Mouse (Mus musculus) lung, embryonic 15.5 days (tissue): ENCODE data around the gene Zc3h4. TPM values are rescaled to one million over a fixed set of nuclear protein-coding genes. Genes with fewer than 3 reads are reported as not detected.
A peak's percentile ranks its signal among the peaks of the same experiment; 100 is the strongest.

ENCODE experiments used
- ATAC-seq: fragments of 200-750 bp; cut with Nextera tagmentation; 2 replicates; pipeline ENCODE4 v1.8.0; 2017; ENCODE audit warnings: moderate number of reproducible peaks, borderline replicate concordance; ENCODE audit not compliant: low FRiP score, low TSS enrichment; ENCODE audit errors: extremely low read depth
- H3K27ac ChIP-seq: fragments of 300-500 bp; sonication (generic); 2 replicates; pipeline ENCODE4 v1.5.1; 2015; ENCODE audit warnings: moderate library complexity, mild to moderate bottlenecking, inconsistent platforms
- H3K27me3 ChIP-seq: fragments of 300-500 bp; sonication (generic); 2 replicates; pipeline ENCODE4 v1.6.1; 2015; ENCODE audit warnings: inconsistent platforms
- H3K36me3 ChIP-seq: fragments of 300-500 bp; sonication (generic); 2 replicates; pipeline ENCODE4 v1.6.1; 2015; ENCODE audit warnings: inconsistent platforms
- H3K4me1 ChIP-seq: fragments of 300-500 bp; sonication (generic); 2 replicates; pipeline ENCODE4 v1.6.1; 2015; ENCODE audit warnings: inconsistent platforms
- H3K4me2 ChIP-seq: fragments of 300-500 bp; sonication (generic); 2 replicates; pipeline ENCODE4 v1.6.1; 2015; ENCODE audit warnings: inconsistent platforms, mild to moderate bottlenecking, moderate library complexity
- H3K4me3 ChIP-seq: fragments of 300-500 bp; sonication (generic); 2 replicates; pipeline ENCODE4 v1.5.1; 2015; ENCODE audit warnings: mild to moderate bottlenecking, inconsistent platforms
- H3K9ac ChIP-seq: fragments of 300-500 bp; sonication (generic); 2 replicates; pipeline ENCODE4 v1.6.1; 2015; ENCODE audit warnings: inconsistent platforms
- H3K9me3 ChIP-seq: fragments of 300-500 bp; sonication (generic); 2 replicates; pipeline ENCODE4 v1.6.1; 2016; ENCODE audit warnings: inconsistent platforms
- WGBS: fragments of 180-500 bp; shearing (Covaris S2); methylation state at CpG from one replicate; pipeline ENCODE4 v1.1.7; 2015; 5-methylcytosine and 5-hydroxymethylcytosine counted together
- polyA plus RNA-seq: library from polyadenylated mRNA; unstranded; fragments of >200 nt; fragmentation: Nextera tagmentation; extraction: Ambion mirVana; gene quantifications from 2 replicates; pipeline ENCODE4 v1.2.1, GENCODE M21; 2015

Gene Zc3h4
- polyA plus RNA-seq, 1 experiment from 2014 or later: 18.4 TPM

DNA sequence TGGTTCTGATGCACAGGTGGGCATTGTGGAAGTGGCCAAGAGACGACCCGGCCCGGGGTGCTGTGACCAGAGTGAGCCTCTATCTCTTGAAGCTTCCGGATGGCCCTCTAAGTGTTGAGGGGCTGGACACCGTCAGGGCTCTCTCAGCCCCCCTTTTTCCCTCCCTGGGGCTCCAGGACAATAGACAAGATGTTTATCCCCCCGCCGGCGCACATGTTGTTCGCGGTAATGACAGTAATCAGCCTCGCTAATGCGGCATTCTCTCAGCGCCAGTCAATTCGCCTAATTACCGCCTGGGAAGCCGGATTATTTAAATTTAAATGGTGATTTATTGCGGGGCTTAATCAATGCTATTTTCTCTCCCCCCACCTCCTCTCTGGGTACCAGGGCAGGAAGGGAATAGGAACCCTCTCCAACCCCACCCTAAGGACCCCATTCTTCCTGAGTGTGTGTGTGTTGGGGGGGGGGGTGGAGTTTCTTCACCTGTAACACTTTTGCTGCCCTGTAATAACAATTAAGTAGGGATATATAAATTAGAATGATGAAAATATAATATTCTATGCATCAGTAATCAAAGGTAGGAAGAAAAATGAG, 71.5 kb downstream of the Zc3h4 start:
- no peak for ATAC-seq
- no peak overlapping the region for H3K4me3 ChIP-seq
- H3K9ac ChIP-seq: no peak overlapping the region
- H3K4me2 ChIP-seq: no peak overlapping the region
- no peaks in the 10 kb centered on the region for H3K9me3 ChIP-seq
- peaks cover 90% of the 10 kb centered on the region for H3K27me3 ChIP-seq
- WGBS: 19% methylated on average over 17 of the region's 17 CpGs
- no peak overlapping the region for H3K27ac ChIP-seq
- peaks cover 17% of the 10 kb centered on the region for H3K4me1 ChIP-seq
- no peaks in the 10 kb centered on the region for H3K36me3 ChIP-seq

DNA sequence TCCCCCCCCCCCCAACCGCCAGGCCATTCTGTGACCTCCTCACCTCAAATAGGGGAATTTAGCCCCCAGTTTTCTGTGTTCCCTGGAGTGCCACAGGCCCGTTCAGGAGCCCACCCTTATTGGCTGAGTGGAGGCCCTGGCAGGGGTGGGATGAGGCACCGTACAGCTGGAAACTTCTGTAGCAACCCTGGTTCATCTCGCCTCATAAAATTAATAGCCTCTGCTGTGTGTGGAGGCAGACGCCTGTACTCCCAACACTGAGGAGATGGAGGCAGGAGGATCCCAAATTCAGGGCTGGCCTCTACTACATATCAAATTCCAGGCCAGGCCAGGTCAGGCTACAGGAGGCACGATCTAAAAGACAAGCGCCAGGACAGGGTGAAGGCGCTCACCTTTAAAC, 73.1 kb downstream of the Zc3h4 start:
- no peaks in the 10 kb centered on the region for H3K36me3 ChIP-seq
- ATAC-seq: no peak
- no peak overlapping the region for H3K4me3 ChIP-seq
- peaks cover 88% of the 10 kb centered on the region for H3K27me3 ChIP-seq
- H3K9ac ChIP-seq: no peak overlapping the region
- no peak overlapping the region for H3K27ac ChIP-seq
- no peak overlapping the region for H3K4me2 ChIP-seq
- H3K4me1 ChIP-seq: peaks cover 17% of the 10 kb centered on the region
- H3K9me3 ChIP-seq: no peaks in the 10 kb centered on the region
- 54% methylated on average over 8 of the region's 8 CpGs for WGBS

DNA sequence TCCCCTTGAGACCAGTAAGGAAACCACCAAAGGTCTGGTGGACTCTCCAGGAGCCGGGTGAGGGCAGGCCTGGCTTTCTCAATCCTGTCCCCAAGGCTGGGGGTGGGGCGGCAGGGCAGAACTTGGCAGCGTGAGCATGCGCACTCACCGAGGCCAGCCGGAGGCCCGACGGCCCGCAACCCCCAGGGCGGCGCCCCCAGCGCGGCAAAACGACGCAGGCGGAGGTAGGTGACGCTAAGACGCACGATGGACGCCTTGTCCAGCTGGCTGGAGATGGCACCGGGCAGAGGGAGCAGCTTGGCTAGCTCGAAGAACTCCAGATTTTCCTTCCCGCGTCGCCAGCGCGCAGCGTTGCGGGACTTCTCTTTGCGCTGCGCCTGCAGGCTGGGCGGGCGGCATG, 73.7 kb downstream of the Zc3h4 start:
- no peak overlapping the region for H3K9ac ChIP-seq

DNA sequence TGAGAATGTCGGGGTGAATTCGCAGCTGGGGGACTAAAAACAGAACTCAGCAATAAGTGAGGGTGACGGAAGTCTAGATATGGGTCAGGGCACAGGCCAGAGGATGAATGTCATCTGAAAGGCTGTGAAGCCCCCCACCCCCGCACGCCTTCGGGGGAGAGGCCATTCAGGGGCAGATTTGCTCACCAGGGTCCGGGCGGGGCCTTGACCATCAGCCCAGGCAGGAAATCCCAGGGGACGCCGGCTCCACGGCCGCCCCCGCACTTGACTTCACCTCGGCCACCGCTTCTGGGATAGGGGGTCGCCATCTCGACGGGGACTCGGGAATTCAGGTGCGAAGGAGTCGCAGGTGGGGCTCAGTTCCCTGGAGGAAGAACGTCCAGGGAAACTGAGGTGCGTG, 74.6 kb downstream of the Zc3h4 start:
- no peak for ATAC-seq
- H3K27me3 ChIP-seq: peaks cover 74% of the 10 kb centered on the region
- peak overlapping the region; percentile 14; the same call in 1 of the 2 replicates for H3K4me3 ChIP-seq
- H3K36me3 ChIP-seq: no peaks in the 10 kb centered on the region
- H3K4me1 ChIP-seq: peaks cover 17% of the 10 kb centered on the region
- WGBS: 3% methylated on average over 23 of the region's 23 CpGs
- H3K9me3 ChIP-seq: no peaks in the 10 kb centered on the region
- peak overlapping the region; percentile 56; the same call in 1 of the 2 replicates for H3K4me2 ChIP-seq
- no peak overlapping the region for H3K27ac ChIP-seq
- no peak overlapping the region for H3K9ac ChIP-seq

More for the DNA sequence above, 73.7 kb downstream of the Zc3h4 start:
- ATAC-seq: no peak
- peaks cover 82% of the 10 kb centered on the region for H3K27me3 ChIP-seq
- H3K36me3 ChIP-seq: no peaks in the 10 kb centered on the region
- peaks cover 17% of the 10 kb centered on the region for H3K4me1 ChIP-seq
- no peak overlapping the region for H3K27ac ChIP-seq
- WGBS: 5% methylated on average over 33 of the region's 33 CpGs
- peak overlapping the region; percentile 19; the same call in 1 of the 2 replicates for H3K4me3 ChIP-seq
- no peaks in the 10 kb centered on the region for H3K9me3 ChIP-seq
- H3K4me2 ChIP-seq: peak overlapping the region; percentile 34

DNA sequence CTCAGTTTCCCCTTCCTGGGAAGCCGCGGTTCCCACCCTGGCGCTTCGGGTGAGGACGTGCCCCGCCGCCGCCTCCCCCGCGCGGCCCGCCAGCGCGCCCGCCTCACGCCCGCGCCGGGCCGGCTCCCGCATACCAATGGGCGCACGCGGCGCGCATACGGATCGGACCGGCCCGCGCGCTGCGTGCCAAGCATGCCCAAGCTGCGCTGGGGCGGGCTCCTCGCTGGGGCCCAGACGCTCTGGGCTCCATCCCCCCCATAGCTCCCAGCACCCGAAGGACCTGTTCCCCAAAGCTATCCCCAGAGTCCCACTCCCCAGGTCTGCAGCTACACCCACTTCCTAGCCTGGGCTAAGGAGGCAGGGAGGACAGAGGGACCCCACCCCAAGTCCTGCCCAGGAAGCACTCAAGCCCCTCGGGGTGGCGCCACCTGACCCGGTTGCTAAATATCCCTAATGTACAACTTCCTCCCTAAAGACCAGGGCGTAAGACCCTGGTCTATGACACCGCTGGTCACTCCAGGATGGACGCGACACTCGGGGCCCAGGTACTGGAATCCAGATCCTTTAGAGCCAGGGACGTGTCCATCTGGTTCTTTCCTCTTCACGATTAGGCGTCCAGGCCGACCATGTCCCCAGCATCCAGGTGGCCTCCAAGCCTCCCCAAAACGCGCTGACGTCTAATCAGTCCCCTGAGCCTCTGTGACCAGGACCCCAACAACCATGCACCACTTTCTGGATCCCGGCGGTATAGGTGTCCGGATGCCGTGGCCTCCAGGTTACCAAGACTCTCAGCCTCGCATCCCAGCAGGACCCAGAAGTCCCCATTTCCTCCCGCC, 75.3 kb downstream of the Zc3h4 start:
- H3K4me1 ChIP-seq: peaks cover 17% of the 10 kb centered on the region
- peaks cover 68% of the 10 kb centered on the region for H3K27me3 ChIP-seq
- H3K27ac ChIP-seq: no peak overlapping the region
- peak overlapping the region; percentile 32 for H3K4me3 ChIP-seq
- ATAC-seq: 0 out of 2 replicates have a peak, but pooled peaks have one; percentile 6
- H3K4me2 ChIP-seq: peak overlapping the region; percentile 56
- H3K9me3 ChIP-seq: no peaks in the 10 kb centered on the region
- no peaks in the 10 kb centered on the region for H3K36me3 ChIP-seq
- H3K9ac ChIP-seq: no peak overlapping the region
- 2% methylated on average over 57 of the region's 59 CpGs for WGBS

DNA sequence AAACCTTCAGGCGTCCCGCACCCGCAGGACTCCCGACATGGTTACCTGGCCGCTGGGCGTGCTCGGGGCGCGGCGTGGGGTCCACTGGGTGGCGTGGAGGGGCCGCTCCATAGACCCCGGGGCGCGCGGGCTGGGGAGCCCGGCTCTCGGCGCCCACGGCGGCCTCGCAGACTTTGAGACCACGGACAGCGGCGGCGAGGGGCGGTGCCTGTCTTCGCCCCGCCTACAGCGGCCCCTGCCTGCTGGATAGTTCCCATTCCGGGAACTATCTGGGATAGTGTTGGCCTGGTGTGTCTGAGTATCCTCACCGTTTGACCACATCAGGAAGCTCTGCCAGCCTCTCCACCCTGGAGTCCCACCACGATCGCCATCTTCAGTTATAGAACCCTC, 75.9 kb downstream of the Zc3h4 start:
- peaks cover 61% of the 10 kb centered on the region for H3K27me3 ChIP-seq
- H3K9me3 ChIP-seq: no peaks in the 10 kb centered on the region
- H3K9ac ChIP-seq: no peak overlapping the region
- WGBS: 3% methylated on average over 15 of the region's 34 CpGs
- H3K4me3 ChIP-seq: peak overlapping the region; percentile 32
- H3K4me1 ChIP-seq: peaks cover 17% of the 10 kb centered on the region
- no peak overlapping the region for H3K27ac ChIP-seq
- 0 out of 2 replicates have a peak, but pooled peaks have one; percentile 27 for ATAC-seq
- H3K36me3 ChIP-seq: no peaks in the 10 kb centered on the region
- peak overlapping the region; percentile 56 for H3K4me2 ChIP-seq

DNA sequence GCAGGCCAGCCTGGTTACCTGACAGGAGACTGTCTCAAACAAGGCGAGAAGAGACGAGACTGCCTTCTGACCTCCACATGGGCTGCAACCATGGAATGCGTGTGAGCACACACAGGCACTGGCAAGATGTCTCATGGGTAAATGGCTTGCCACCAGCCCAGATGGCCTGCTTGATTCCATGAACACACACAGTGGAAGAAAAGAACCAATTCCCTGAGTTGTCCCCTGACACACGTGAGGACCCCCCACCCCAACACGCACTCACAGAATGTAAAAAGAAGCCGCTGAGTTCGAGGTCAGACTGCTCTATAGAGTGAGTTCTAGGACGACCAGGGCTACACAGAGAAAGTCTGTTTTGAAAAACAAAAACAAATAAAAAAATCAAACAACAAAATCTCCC, 76.9 kb downstream of the Zc3h4 start, which contains the start of gene Npas1:
Npas1 (minus strand) TSS at position 101 of the 400 bp plus-strand sequence.
- H3K36me3 ChIP-seq: no peaks in the 10 kb centered on the region
- H3K9ac ChIP-seq: no peak within 1 kb of the TSS
- ATAC-seq: no peak
- H3K4me1 ChIP-seq: peaks cover 17% of the 10 kb centered on the region
- peak within 1 kb of the TSS; percentile 32 for H3K4me3 ChIP-seq
- 82% methylated on average over 8 of the region's 8 CpGs for WGBS
- H3K27ac ChIP-seq: no peak within 1 kb of the TSS
- H3K9me3 ChIP-seq: no peaks in the 10 kb centered on the region
- H3K27me3 ChIP-seq: peaks cover 52% of the 10 kb centered on the region
- H3K4me2 ChIP-seq: peak within 1 kb of the TSS; percentile 56

Other genes with a start within 250 kb of the Zc3h4 start
- 20.2 and 20.6 TPM in 2 replicates for gene Meis3, start 225.8 kb upstream of the Zc3h4 start, polyA plus RNA-seq
- gene Dhx34, start 178.9 kb upstream of the Zc3h4 start, polyA plus RNA-seq: 13.4 and 15.3 TPM in 2 replicates
- 0.18 and 0.36 TPM in 2 replicates for gene C5ar2, start 156.8 kb upstream of the Zc3h4 start, polyA plus RNA-seq
- gene C5ar1, start 141.4 kb upstream of the Zc3h4 start, polyA plus RNA-seq: 2.5 and 2.7 TPM in 2 replicates
- 14.7 and 16.4 TPM in 2 replicates for gene Inafm1, start 127.3 kb upstream of the Zc3h4 start, polyA plus RNA-seq
- 22.4 and 23.0 TPM in 2 replicates for gene Ccdc9, start 114.1 kb upstream of the Zc3h4 start, polyA plus RNA-seq
- gene Bbc3, start 92.5 kb upstream of the Zc3h4 start, polyA plus RNA-seq: 10.3 and 12.0 TPM in 2 replicates
- 340 and 341 TPM in 2 replicates for gene Sae1, start 13.1 kb upstream of the Zc3h4 start, polyA plus RNA-seq
- 43.2 and 48.5 TPM in 2 replicates for gene Tmem160, start 51.9 kb downstream of the Zc3h4 start, polyA plus RNA-seq
- gene Npas1, start 76.8 kb downstream of the Zc3h4 start, polyA plus RNA-seq: 0.21 and 0.26 TPM in 2 replicates
- 19.1 and 19.4 TPM in 2 replicates for gene Arhgap35, start 214.1 kb downstream of the Zc3h4 start, polyA plus RNA-seq